Mouse (Mus musculus): ENCODE measurements at regions not wholly inside any gene's neighbourhood (a gene's known extent, or its start where the extent isn't known, plus 50 kb on each side); places are given as distances from the start of the nearest gene placed in this dataset.

DNA sequence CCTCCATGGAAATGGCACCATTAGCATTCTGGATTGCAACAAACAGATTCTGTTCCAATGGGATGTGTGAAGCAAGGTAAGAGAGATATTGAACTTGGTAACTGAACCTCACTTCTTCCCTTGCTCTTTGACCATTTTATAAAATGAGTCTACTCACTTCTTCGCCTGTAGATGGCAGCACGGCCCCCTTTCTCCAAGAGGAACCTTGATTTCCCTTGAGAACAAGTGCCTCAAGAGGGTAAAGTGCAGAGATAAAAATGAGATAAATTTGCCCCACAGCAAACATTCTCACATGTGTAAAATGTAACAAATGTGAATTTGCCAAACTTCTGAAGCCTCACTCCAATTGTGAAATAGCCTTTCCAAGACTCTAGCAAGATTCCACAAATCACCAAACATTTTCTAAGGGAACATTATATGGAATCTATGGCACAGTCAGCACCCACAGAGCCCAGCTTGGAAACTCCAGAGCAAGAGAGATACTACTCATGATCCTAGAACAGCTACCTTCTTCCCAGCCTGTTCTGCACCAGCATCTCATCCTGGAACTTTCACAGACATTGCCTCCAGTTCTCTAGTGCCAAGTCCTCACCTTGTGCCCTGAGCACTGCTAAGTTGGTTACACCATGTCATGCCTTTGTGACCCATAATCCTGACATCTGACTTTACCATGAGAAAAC is 60.3 kb upstream of the Trabd2b start:
- Histone ChIP-seq H3ac (ENCODE audit: control insufficient read depth, insufficient read length) (no peak overlapping the region), H3K27me3 (ENCODE audit: control insufficient read depth, insufficient read depth, insufficient read length) (no peaks in the 10 kb centered on the region), H3K79me2 (ENCODE audit: control insufficient read depth, insufficient read depth) (no peaks in the 10 kb centered on the region), H3K36me3 (ENCODE audit: control insufficient read depth, insufficient read depth) (no peaks in the 10 kb centered on the region), H3K4me2 (ENCODE audit: low read depth) (no peak overlapping the region), H3K4me3 (no peak overlapping the region)
- TF ChIP-seq USF1 (IDR thresholded peaks at IDR 0.05; ENCODE audit: low read depth) (no peak), POLR2A (IDR thresholded peaks at IDR 0.05; ENCODE audit: insufficient read length, low read depth) (no peak), CEBPB (IDR thresholded peaks at IDR 0.05; ENCODE audit: insufficient read depth, poor library complexity, severe bottlenecking) (no peak), SRF (IDR thresholded peaks at IDR 0.05; ENCODE audit: control insufficient read depth, insufficient read length, low read depth) (no peak), TCF12 (IDR thresholded peaks at IDR 0.05; ENCODE audit: insufficient read depth, poor library complexity, severe bottlenecking) (no peak), MYOG (IDR thresholded peaks at IDR 0.05; ENCODE audit: control insufficient read depth in 1 of 3, insufficient read depth in 1 of 3, insufficient read length in 2 of 3, low read depth in 2 of 3) (no peak), E2F4 (IDR thresholded peaks at IDR 0.05; ENCODE audit: insufficient read depth) (no peak), MAX (IDR thresholded peaks at IDR 0.05; ENCODE audit: low read depth) (no peak), REST (IDR thresholded peaks at IDR 0.05; ENCODE audit: insufficient read depth, insufficient read length) (no peak), TCF3 (IDR thresholded peaks at IDR 0.05; ENCODE audit: insufficient read length, low read depth) (no peak), POLR2AphosphoS2 (IDR thresholded peaks at IDR 0.05; ENCODE audit: insufficient read length, low read depth) (no peak)

DNA sequence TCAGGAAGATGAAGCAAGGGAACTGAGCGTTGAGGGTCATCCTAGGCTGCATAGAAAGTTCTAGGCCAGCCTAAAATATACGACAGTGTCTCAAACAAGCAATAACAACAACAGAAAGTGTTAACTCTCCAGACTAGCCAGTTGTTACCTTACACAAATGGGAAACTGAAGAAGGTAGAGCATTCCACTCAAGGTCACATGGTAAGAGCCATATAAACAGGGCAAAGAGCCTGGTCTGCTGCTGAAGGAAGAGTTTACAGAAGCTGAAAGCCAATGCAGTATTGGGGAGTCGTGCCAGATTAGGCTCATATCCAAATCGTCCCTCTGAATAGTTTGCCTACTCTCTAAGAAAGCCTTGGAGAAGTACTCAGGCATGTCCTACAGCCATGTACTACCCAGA is 59.6 kb upstream of the Trabd2b start:
- no peak overlapping the region for H3ac ChIP-seq (ENCODE audit: control insufficient read depth, insufficient read length)
- H3K4me3 ChIP-seq, result no peak overlapping the region
- H3K79me2 ChIP-seq (ENCODE audit: control insufficient read depth, insufficient read depth), result no peaks in the 10 kb centered on the region
- H3K27me3 ChIP-seq (ENCODE audit: control insufficient read depth, insufficient read depth, insufficient read length), result no peaks in the 10 kb centered on the region
- no peak overlapping the region for H3K4me2 ChIP-seq (ENCODE audit: low read depth)
- H3K36me3 ChIP-seq (ENCODE audit: control insufficient read depth, insufficient read depth), result no peaks in the 10 kb centered on the region
- TF ChIP-seq POLR2AphosphoS2 (IDR thresholded peaks at IDR 0.05; ENCODE audit: insufficient read length, low read depth), result no peak
- TF ChIP-seq TCF12 (IDR thresholded peaks at IDR 0.05; ENCODE audit: insufficient read depth, poor library complexity, severe bottlenecking), result no peak
- TF ChIP-seq REST (IDR thresholded peaks at IDR 0.05; ENCODE audit: insufficient read depth, insufficient read length), result no peak
- TF ChIP-seq E2F4 (IDR thresholded peaks at IDR 0.05; ENCODE audit: insufficient read depth), result no peak
- TF ChIP-seq MAX (IDR thresholded peaks at IDR 0.05; ENCODE audit: low read depth), result no peak
- no peak for TF ChIP-seq MYOG (IDR thresholded peaks at IDR 0.05; ENCODE audit: control insufficient read depth in 1 of 3, insufficient read depth in 1 of 3, insufficient read length in 2 of 3, low read depth in 2 of 3)
- TF ChIP-seq SRF (IDR thresholded peaks at IDR 0.05; ENCODE audit: control insufficient read depth, insufficient read length, low read depth), result no peak
- TF ChIP-seq POLR2A (IDR thresholded peaks at IDR 0.05; ENCODE audit: insufficient read length, low read depth), result no peak
- no peak for TF ChIP-seq TCF3 (IDR thresholded peaks at IDR 0.05; ENCODE audit: insufficient read length, low read depth)
- TF ChIP-seq CEBPB (IDR thresholded peaks at IDR 0.05; ENCODE audit: insufficient read depth, poor library complexity, severe bottlenecking), result no peak
- no peak for TF ChIP-seq MYOD1 (IDR thresholded peaks at IDR 0.05; ENCODE audit: control insufficient read depth in 1 of 3, insufficient read length in 2 of 3, low read depth in 2 of 3)
- no peak for TF ChIP-seq USF1 (IDR thresholded peaks at IDR 0.05; ENCODE audit: low read depth)

DNA sequence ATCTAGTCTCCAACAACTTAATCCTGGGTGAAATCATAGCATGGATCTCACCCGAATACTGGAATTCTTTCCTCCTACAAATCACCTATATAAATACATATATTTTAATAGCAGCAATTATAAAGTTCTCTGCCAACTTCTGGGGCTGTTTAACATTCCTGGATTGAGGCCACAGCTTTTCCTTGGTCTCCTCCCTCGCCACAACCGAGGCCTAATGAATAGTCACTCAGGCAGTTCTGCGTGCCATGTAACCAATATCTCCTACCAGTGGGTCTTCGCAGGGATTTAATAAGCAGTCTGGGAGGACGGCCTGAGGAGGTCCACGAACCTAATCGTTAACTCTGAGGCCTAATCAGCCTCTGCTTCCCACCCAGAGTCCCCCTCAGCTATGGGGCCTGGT is 56.9 kb upstream of the Trabd2b start:
- H3K36me3 ChIP-seq (ENCODE audit: control insufficient read depth, insufficient read depth), result no peaks in the 10 kb centered on the region
- no peak overlapping the region for H3ac ChIP-seq (ENCODE audit: control insufficient read depth, insufficient read length)
- H3K79me2 ChIP-seq (ENCODE audit: control insufficient read depth, insufficient read depth), result no peaks in the 10 kb centered on the region
- H3K4me2 ChIP-seq (ENCODE audit: low read depth), result no peak overlapping the region
- H3K4me3 ChIP-seq, result no peak overlapping the region
- no peak for TF ChIP-seq MYOG (IDR thresholded peaks at IDR 0.05; ENCODE audit: control insufficient read depth in 1 of 3, insufficient read depth in 1 of 3, insufficient read length in 2 of 3, low read depth in 2 of 3)
- no peak for TF ChIP-seq USF1 (IDR thresholded peaks at IDR 0.05; ENCODE audit: low read depth)
- TF ChIP-seq TCF3 (IDR thresholded peaks at IDR 0.05; ENCODE audit: insufficient read length, low read depth), result no peak
- no peak for TF ChIP-seq REST (IDR thresholded peaks at IDR 0.05; ENCODE audit: insufficient read depth, insufficient read length)
- no peak for TF ChIP-seq TCF12 (IDR thresholded peaks at IDR 0.05; ENCODE audit: insufficient read depth, poor library complexity, severe bottlenecking)
- TF ChIP-seq POLR2AphosphoS2 (IDR thresholded peaks at IDR 0.05; ENCODE audit: insufficient read length, low read depth), result no peak
- TF ChIP-seq POLR2A (IDR thresholded peaks at IDR 0.05; ENCODE audit: insufficient read length, low read depth), result no peak
- TF ChIP-seq CEBPB (IDR thresholded peaks at IDR 0.05; ENCODE audit: insufficient read depth, poor library complexity, severe bottlenecking), result no peak
- TF ChIP-seq MYOD1 (IDR thresholded peaks at IDR 0.05; ENCODE audit: control insufficient read depth in 1 of 3, insufficient read length in 2 of 3, low read depth in 2 of 3), result no peak
- no peak for TF ChIP-seq SRF (IDR thresholded peaks at IDR 0.05; ENCODE audit: control insufficient read depth, insufficient read length, low read depth)
- TF ChIP-seq MAX (IDR thresholded peaks at IDR 0.05; ENCODE audit: low read depth), result no peak
- no peak for TF ChIP-seq E2F4 (IDR thresholded peaks at IDR 0.05; ENCODE audit: insufficient read depth)
- H3K27me3 ChIP-seq (ENCODE audit: control insufficient read depth, insufficient read depth, insufficient read length), result no peaks in the 10 kb centered on the region

DNA sequence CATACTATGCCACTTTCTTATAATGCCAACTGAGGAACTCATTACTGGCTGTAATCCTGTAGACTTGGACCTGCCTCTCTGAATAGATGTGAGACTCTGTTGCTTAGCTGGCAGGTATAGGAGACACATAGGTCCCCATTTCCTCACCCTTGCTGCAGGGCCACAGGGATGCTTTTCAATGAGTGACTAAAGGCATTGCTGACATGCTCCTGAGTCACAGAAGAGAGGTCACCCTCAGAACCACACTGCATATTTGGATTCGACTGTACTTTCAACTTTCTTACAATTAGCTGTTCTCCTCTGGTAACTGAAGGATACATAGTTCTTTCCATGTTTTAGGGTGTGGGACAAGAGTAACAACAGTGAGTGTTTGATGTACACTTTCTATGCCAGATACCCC is 55.2 kb upstream of the Trabd2b start:
- Histone ChIP-seq H3K27me3 (ENCODE audit: control insufficient read depth, insufficient read depth, insufficient read length) (no peaks in the 10 kb centered on the region), H3K36me3 (ENCODE audit: control insufficient read depth, insufficient read depth) (no peaks in the 10 kb centered on the region), H3K4me2 (ENCODE audit: low read depth) (no peak overlapping the region), H3ac (ENCODE audit: control insufficient read depth, insufficient read length) (no peak overlapping the region), H3K4me3 (no peak overlapping the region), H3K79me2 (ENCODE audit: control insufficient read depth, insufficient read depth) (no peaks in the 10 kb centered on the region)
- TF ChIP-seq MYOD1 (IDR thresholded peaks at IDR 0.05; ENCODE audit: control insufficient read depth in 1 of 3, insufficient read length in 2 of 3, low read depth in 2 of 3), result no peak
- no peak for TF ChIP-seq TCF12 (IDR thresholded peaks at IDR 0.05; ENCODE audit: insufficient read depth, poor library complexity, severe bottlenecking)
- no peak for TF ChIP-seq SRF (IDR thresholded peaks at IDR 0.05; ENCODE audit: control insufficient read depth, insufficient read length, low read depth)
- TF ChIP-seq POLR2A (IDR thresholded peaks at IDR 0.05; ENCODE audit: insufficient read length, low read depth), result no peak
- no peak for TF ChIP-seq CEBPB (IDR thresholded peaks at IDR 0.05; ENCODE audit: insufficient read depth, poor library complexity, severe bottlenecking)
- no peak for TF ChIP-seq POLR2AphosphoS2 (IDR thresholded peaks at IDR 0.05; ENCODE audit: insufficient read length, low read depth)
- TF ChIP-seq MAX (IDR thresholded peaks at IDR 0.05; ENCODE audit: low read depth), result no peak
- no peak for TF ChIP-seq TCF3 (IDR thresholded peaks at IDR 0.05; ENCODE audit: insufficient read length, low read depth)
- TF ChIP-seq REST (IDR thresholded peaks at IDR 0.05; ENCODE audit: insufficient read depth, insufficient read length), result no peak
- no peak for TF ChIP-seq USF1 (IDR thresholded peaks at IDR 0.05; ENCODE audit: low read depth)
- TF ChIP-seq MYOG (IDR thresholded peaks at IDR 0.05; ENCODE audit: control insufficient read depth in 1 of 3, insufficient read depth in 1 of 3, insufficient read length in 2 of 3, low read depth in 2 of 3), result no peak
- TF ChIP-seq E2F4 (IDR thresholded peaks at IDR 0.05; ENCODE audit: insufficient read depth), result no peak
